Mouse (Mus musculus) spleen, adult 18-20 months (tissue): Measurements from ENCODE around the gene Mllt6.
A peak's percentile ranks its signal among the peaks of the same experiment; 100 is the strongest.
"Not testable (repeated sequence)": the region's sequence is repeated elsewhere in the genome, so short reads cannot be mapped to it uniquely, and the experiment has no call there.

ENCODE experiments used
- DNase-seq, 2 experiments: peaks; one replicate each; pipeline ENCODE4 v3.0.0; 2022; ENCODE audit warnings: mixed read lengths in 2 of 2

Gene Mllt6

DNA sequence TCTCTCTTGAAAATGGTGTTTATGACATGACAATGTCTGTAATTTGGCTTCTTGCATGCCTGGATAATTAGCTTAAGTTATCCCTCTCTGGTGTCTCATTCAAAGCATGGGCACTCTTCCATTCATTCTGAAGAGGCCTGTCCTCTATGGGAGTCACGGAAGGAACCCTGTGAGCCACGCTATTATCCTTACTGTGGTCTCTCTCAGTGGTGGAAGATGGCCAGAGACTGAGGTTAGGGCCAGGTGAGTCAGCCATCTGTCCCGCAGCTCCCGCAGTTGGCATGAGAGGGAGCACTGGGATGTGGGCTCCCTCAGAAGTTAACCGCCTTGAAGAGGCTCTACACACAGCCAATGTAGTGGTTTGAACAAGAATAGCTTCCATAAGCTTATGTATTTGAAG, 12.9 kb upstream of the Mllt6 start:
- no peak for DNase-seq

DNA sequence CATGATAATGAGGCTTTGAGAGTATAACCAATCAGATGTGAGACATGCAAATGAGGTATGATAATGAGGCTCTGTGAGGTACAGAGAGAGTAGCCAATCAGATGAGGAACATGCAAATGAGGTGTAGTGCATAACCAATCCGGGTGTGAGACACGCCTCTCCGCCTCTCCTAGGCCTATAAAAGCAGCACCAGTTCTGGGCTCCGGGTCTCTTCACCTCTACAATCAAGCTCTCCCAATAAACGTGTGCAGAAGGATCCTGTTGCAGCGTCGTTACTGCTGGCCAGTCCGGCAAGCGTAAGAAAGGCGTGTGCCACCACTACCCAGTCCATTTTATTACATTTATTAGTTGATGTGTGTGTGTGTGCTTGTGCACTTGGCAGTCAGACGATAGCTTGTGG, 9.8 kb upstream of the Mllt6 start:
- DNase-seq = not testable (repeated sequence)

DNA sequence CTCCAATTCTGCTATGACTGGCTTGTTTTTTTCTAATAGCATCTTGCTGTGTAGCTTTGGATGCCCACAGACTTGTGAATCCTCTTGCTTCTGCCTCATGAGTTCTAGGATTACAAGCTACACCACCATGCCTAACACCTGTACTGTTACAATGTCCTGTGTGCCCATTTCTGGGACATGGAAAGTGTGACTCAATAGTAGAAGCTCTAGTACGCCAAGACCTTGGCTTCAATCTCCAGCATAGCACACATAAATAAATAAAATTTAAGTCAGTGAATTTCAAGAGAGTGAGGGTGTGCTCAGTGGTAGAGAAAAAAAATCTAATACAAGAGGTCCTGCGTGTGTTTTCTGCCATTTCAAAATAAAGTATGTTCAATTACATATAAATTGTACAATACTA, 9.0 kb upstream of the Mllt6 start:
- DNase-seq = no peak

DNA sequence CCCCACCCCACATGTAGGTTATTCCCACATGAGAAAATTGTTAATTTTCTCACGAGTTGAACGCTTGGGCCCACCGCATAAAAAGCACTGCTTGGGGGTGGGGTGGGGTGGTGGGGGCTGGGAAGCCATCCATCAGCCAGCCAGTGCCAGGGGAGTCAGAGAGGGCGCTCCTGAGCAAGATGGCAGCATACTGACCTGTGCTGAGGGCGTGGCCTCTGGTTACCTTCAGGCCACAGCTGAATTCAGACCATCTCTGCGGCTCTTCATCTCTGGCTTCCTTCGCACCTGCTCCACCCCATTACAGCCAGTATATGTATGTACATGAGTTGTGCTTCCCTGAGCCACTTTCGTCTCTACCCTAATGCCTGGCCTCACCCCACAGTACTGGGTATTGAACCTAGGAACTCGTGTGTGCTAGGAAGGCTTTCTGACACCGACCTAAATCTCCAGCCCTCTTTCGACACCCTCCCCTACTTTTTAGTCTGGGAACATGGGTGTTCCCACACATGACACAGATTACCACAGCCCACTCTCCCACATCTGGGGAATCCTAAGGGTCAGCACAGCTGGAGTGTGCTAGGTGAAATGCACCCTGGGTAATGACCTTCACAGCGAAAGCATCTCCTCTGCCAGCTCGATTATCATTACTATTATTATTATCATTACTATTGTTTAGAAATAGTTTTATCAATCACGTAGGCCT, 6.8 kb upstream of the Mllt6 start:
- DNase-seq = no peak

GRCm38 (mm10) chr11:97657184-97657945, 5.8 kb upstream of the Mllt6 start:
- DNase-seq = no peak

DNA sequence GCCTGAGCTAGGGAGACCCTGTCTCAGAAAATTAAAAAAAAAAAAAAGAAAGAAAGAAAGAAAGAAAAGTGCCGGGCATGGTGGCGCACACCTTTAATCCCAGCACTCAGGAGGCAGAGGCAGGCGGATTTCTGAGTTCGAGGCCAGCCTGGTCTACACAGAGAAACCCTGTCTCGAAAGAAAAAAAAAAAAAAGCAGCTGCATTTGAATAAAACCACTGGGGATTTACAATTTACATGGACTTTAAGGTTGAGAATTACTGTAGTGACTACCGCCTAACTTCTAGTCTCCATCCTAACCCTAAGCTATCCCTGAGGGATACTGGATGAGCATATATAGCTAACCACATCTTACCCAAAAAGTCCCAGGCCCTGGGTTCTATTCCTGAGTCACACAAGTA, 5.2 kb upstream of the Mllt6 start:
- not testable (repeated sequence) for DNase-seq

DNA sequence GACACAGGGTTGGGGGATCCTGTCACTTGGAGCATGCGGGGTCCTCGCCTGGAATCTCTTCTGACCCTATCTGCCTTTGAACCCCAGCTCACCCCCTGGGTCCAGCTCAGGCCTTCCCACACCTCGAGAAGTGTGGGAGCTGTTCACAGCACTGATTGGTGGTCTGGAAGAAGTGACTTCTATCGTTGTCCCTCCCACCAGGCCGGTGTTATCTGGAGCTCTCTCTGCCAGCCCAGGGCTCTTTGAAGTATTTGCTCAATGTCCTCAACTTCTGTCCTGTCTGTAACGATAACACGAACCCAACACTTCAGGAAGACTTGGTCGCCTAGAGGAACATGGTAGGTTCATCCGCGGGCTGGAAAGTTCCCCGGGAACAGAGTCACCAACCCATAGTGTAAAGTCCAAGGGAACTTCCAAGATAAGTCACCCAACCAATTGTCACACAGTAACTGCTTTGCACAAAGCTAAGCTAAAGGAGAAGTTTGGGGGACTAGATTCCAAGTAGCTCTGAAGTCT, 4.4 kb upstream of the Mllt6 start:
- no peak for DNase-seq

DNA sequence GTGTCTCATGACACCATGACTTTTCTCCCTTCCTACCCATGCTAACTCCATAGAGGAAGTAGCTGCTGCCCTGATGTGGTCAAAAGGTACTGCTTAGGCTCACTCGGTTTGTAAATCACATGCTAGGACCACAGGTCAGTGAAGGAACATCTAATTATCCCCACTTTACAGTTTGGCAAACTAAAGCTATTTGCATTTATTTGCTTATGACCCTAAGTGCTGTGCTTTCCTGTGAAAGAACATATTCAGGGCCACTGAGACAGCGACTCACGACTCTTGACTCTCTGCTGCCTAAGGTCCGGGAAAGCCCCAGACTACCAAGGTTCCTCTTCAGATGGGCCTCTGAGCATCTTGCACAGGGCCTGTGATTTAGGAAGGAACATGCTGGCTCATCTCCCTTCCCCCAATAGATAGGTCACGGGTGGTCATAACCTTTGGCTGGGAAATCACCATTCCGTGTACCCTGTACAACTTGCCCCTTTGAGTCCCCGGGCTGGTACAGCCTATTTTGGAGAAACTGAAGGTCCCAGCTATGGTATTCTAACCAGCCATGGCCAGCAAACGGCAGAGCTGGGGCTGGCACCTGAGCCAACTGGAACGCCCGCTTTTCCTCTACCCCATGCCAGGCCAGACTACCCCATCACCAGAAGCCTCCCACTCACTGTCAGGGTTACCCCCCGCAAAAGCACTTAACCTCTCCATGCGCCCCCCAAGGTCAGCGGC, 3.8 kb upstream of the Mllt6 start:
- DNase-seq = peak; percentile 57

DNA sequence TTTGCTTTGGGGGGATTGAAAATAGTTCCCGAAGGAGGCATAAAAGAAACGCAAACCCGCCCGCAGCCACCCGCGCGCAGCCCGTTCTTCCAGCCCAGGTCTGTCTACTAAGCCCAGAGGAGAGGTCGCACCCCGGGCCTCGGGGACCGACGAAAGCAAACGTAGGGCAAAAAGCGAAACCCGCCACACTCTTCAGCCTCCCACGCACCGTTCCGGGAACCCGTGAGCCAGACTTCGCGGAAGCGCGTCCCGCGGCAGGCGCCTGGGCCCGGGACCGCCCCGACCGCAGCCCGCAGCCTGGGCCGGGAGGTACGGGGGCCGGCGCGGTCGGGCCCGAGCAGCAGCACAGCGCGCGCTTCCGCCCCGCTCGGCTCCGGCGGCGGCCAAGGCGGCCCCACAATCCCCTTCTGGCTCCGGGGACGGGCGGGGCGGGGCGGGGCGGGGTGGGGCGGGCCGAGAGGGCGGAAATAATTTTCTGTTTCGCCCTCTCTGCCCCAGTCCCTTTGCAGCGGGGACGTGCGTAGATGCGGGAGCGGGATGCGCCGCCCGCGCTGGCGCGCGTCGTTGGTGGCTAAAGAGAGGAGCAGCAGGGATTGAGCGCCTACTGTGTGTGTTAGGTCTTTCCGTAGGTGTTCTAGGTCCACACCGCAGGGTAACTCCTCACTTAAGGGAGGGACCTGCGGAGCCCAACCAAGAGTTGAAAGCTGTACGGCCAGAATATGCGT, 3.1 kb upstream of the Mllt6 start:
- DNase-seq = peak; percentile 75 to 76

DNA sequence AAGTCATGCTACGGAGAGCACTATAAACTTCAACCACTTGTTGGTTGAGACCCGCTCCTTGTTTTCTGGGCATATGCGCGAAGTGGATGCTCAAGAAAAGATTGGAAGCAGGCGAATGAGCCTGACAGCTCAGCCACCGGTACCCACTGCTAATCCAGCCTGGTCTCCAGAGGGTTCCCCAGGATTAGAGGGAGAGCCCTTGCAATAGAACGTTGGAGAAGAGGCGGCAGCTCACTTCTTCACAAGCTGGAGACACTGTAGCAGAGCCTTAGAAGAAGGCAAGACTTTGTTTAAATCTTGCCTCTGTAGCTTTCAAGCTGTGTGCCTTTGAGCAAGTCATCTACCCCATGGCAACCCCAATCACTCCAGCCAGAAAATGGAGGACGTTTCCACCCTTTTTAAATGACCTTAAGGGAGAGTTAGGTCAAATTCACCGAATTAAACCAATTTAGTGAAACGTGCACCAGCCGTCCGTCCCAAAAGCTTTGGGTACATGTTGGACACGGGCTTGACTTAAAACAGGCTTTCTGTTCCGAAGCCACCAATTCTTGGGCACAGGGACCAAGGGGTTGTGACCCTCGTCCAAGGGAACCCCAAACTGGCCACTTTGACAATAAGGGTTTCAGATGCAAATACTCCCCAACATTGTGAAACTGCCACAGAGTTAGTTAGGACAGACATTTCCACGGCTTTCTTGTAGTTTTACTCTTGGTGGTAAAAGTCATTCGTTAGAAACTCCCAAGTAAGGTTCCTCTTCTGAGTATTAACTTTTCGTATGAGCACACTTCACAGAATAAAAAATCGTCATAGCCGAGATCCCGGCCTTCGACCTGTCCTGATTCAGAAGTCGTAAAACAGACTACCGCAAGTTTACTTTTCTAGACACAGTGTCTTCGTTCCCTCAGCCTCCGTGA, 2.2 kb upstream of the Mllt6 start:
- peak in 1 of 2 experiments; percentile 38 for DNase-seq

- peak; percentile 78 to 80 for DNase-seq
These were observed 1.5 kb upstream of the Mllt6 start for GRCm38 (mm10) chr11:97661648-97662133.

GRCm38 (mm10) chr11:97662207-97662892, 864 bp upstream of the Mllt6 start:
- peak in 1 of 2 experiments; percentile 59 for DNase-seq

DNA sequence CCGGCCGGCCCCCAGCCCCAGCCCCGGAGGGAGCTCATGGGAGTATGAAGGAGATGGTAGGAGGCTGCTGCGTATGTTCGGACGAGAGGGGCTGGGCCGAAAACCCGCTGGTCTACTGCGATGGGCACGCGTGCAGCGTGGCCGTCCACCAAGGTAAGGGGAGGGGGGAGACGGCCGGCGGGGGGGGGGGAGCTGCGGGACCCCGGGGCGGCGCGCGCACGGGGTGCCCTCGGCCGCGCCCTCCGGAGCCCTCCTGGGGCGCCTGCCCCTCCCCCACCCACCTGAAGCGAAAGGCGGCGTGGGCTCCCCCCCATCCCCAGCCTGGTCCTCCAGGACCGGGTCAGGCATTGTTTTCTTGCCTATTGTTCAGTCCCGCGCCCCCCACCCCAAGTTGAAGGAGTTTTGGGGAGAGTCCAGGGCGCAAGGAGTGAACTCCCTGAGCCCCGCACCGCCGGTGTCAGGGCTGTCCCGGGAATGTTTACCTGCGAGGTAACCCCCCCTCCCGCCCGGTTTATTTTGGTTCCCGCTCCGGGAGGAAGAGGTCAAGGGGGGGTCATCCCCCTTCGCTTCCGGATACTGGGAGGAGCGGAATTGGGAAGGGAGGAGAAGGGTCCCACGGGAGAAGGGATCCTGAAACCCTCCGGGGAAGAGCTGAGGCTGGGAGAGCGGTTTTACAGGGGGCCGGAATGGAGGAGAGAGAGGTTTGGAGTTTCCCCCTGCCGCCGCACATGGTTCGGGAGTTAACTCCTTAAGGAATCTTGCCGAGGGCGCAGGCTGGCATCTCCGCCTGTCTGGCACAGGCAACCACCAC, 519 bp downstream of the Mllt6 start:
- peak in 1 of 2 experiments; percentile 51 for DNase-seq

DNA sequence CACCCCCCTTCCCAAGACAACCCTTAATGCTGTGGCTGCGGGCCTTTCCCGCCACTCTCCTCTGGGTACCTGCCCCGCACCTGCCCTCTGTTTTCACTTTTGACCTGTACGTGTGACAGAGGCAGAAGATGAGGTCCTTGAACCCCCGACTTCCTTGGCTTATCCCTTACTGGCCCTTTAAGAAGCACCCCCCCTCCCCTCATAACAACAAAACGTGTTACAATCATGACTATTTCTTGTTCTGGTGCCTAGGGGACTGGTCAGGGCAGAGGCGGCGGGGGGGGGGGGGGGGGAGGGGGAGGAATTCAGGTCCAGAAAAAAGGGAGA, 1.1 kb downstream of the Mllt6 start:
- DNase-seq = peak in 1 of 2 experiments; percentile 34

DNA sequence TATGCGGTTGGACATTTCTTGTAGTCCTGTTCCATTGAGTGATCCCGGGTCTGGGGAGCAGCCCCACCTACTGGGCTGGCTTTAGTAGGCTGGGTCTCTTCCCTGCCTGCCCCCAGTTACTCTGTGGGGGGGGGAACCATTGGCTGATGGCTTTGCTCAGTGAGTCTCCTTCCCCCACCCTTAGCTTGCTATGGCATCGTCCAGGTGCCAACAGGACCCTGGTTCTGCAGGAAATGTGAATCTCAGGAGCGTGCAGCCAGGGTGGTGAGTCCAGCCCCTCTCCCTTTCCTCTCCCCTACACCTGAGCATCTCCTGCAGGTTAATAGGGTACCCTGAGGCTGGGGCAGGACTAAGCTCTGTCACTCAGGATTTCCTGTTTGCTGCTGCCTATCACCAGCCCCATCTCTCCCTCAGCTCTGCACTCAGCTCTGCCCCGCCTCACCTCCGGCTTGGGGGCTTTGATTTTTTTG, 1.6 kb downstream of the Mllt6 start:
- DNase-seq = no peak

GRCm38 (mm10) chr11:97665431-97665830, 2.2 kb downstream of the Mllt6 start:
- DNase-seq = no peak

GRCm38 (mm10) chr11:97666221-97666620, 3.0 kb downstream of the Mllt6 start:
- DNase-seq = no peak

DNA sequence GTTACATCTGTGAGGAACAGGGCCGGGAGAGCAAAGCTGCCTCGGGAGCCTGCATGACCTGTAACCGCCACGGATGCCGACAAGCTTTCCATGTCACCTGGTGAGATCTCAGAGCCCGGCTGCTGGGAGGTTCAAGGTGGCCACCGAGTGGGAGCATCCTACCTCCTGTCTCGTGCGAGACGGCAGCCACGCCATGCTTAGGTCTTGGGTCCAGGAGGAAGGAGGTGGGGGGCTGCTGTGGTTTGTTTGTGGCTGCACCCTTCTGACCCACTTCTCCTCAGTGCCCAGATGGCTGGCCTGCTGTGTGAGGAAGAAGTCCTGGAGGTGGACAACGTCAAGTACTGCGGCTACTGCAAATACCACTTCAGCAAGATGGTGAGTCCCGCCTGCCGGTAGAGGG, 3.6 kb downstream of the Mllt6 start:
- no peak for DNase-seq

DNA sequence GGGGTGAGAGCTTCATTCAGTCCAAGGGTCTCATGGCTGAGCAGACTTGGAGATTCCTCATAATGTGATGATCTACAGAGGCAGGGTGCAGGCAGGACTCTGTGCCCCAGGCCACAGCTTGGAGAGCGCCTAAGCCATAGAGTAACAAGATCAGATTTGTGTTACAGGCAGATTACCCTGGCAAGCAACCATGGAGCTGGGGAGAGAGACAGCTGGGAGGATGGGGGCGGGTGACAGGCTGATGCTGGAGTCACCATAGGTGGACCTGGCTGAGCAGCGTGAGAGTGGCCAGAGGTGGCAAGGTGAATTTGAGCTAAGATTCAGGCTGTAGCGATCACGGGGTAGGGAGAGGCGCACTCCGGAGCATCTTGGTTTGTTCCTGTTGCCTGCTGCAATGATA, 4.9 kb downstream of the Mllt6 start:
- no peak for DNase-seq

DNA sequence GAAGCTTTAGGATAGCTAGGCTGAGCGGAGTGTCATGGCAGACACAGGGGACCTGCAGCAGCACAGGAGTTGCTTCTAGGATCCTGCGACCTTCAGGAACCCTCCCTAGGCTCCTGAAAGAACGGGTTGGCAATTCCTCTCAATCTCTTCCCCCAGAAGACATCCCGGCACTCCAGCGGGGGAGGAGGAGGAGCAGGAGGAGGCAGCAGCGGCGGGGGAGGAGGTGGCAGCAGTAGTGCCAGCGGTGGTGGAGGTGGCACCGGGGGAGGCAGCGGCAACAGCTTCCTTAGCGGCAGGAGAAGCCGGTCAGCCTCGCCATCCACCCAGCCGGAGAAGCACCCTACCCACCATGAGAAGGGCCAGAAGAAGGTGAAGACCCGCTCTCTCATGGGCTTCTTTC, 6.1 kb downstream of the Mllt6 start:
- DNase-seq = no peak
